Mouse (Mus musculus) liver, embryonic 14.5 days (tissue): ENCODE results near the gene Asb10. TPM values are rescaled to one million over a fixed set of nuclear protein-coding genes. Genes with fewer than 3 reads are reported as not detected.

ENCODE experiments used
- ATAC-seq: fragments of 200-750 bp; cut with Nextera tagmentation; 2 replicates; pipeline ENCODE4 v1.8.0; 2017; ENCODE audit warnings: moderate number of reproducible peaks, mild to moderate bottlenecking, moderate library complexity; ENCODE audit not compliant: insufficient read depth
- DNase-seq, 3 experiments: peaks; one replicate each; pipeline ENCODE4 v3.0.0-alpha.2; 2012 to 2013; ENCODE audit warnings: low read depth in 3 of 3, low spot score in 3 of 3
- H3K27ac ChIP-seq: fragments of 300-500 bp; sonication (generic); 2 replicates; pipeline ENCODE4 v1.5.1; 2014; ENCODE audit warnings: moderate library complexity, mild to moderate bottlenecking, control low read depth, inconsistent platforms
- H3K27me3 ChIP-seq: fragments of 300-500 bp; sonication (generic); 2 replicates; pipeline ENCODE4 v1.6.1; 2014; ENCODE audit warnings: mild to moderate bottlenecking, low read length, moderate library complexity; ENCODE audit not compliant: control insufficient read depth, insufficient read depth
- H3K36me3 ChIP-seq: fragments of 300-500 bp; sonication (generic); replicated peaks from 2 replicates; pipeline ENCODE4 v1.6.1; 2014; ENCODE audit warnings: low read depth; ENCODE audit not compliant: control insufficient read depth, insufficient read depth
- H3K4me1 ChIP-seq, 2 experiments: fragments of 200-500 bp in 1 of 2; fragments of 300-500 bp in 1 of 2; sonication (generic) in 1 of 2; replicated peaks; 2 replicates each; pipeline ENCODE4 v1.6.1; 2012 to 2014; ENCODE audit warnings: antibody characterized with exemption in 1 of 2, inconsistent platforms in 1 of 2, low read length in 1 of 2; ENCODE audit not compliant: control insufficient read depth in 2 of 2, insufficient read depth in 2 of 2
- H3K4me2 ChIP-seq: fragments of 300-500 bp; sonication (generic); 2 replicates; pipeline ENCODE4 v1.6.1; 2014; ENCODE audit warnings: low read depth, mild to moderate bottlenecking, control low read depth, moderate library complexity
- H3K4me3 ChIP-seq, 2 experiments: fragments of 200-500 bp in 1 of 2; fragments of 300-500 bp in 1 of 2; sonication (generic) in 1 of 2; 2 replicates each; pipeline ENCODE4 v1.5.1; 2012 to 2014; ENCODE audit warnings: low read depth in 2 of 2, low read length in 2 of 2, mild to moderate bottlenecking in 2 of 2, control low read depth in 1 of 2, inconsistent platforms in 1 of 2, moderate library complexity in 1 of 2; ENCODE audit not compliant: insufficient read depth in 1 of 2
- H3K9ac ChIP-seq: fragments of 300-500 bp; sonication (generic); replicated peaks from 2 replicates; pipeline ENCODE4 v1.6.1; 2014; ENCODE audit warnings: mild to moderate bottlenecking, control low read depth, moderate library complexity
- H3K9me3 ChIP-seq: fragments of 300-500 bp; sonication (generic); 2 replicates; pipeline ENCODE4 v1.6.1; 2016; ENCODE audit warnings: low read length, mixed read lengths; ENCODE audit not compliant: control insufficient read depth
- CTCF ChIP-seq: IDR thresholded peaks from 2 replicates; pipeline ENCODE4 v1.5.1; 2016; ENCODE audit warnings: antibody characterized with exemption, low read depth, control low read depth
- EP300 ChIP-seq: IDR thresholded peaks from 2 replicates; pipeline ENCODE4 v1.6.1; 2016; ENCODE audit warnings: antibody characterized with exemption, low read depth
- WGBS: fragments of 180-500 bp; shearing (Covaris S2); extraction: QIAGEN DNeasy Blood & Tissue Kit; methylation state at CpG from one replicate; pipeline ENCODE4 v1.1.7; 2014; ENCODE audit not compliant: insufficient replicate concordance; 5-methylcytosine and 5-hydroxymethylcytosine counted together
- polyA plus RNA-seq, 2 experiments: library from polyadenylated mRNA; depleted of rRNA in 1 of 2; stranded (reverse) in 1 of 2; unstranded in 1 of 2; fragments of >200 nt; fragmentation: Nextera tagmentation in 1 of 2; extraction: Ambion mirVana in 1 of 2; gene quantifications; 2 replicates each; pipeline versions ENCODE4 v1.2.1 to v1.2.3; 2012 to 2014

The Asb10 gene
- polyA plus RNA-seq, 2 experiments: 0.08 TPM; not detected in 1

- no peak overlapping the region for H3K4me3 ChIP-seq
- TF ChIP-seq EP300: no peak
- TF ChIP-seq CTCF: no peak
- no peaks in the 10 kb centered on the region; the same call in 1 of the 2 replicates for H3K27me3 ChIP-seq
- H3K36me3 ChIP-seq: no peaks in the 10 kb centered on the region
- H3K4me2 ChIP-seq: no peak overlapping the region
- no peaks in the 10 kb centered on the region for H3K4me1 ChIP-seq
- ATAC-seq (no peak), DNase-seq (no peak)
- WGBS: 26% methylated on average over 26 of the region's 26 CpGs
- no peak overlapping the region for H3K27ac ChIP-seq
- no peak overlapping the region for H3K9ac ChIP-seq
- no peaks in the 10 kb centered on the region for H3K9me3 ChIP-seq
Observed at GRCm38 (mm10) chr5:24550598-24551316, 10.0 kb upstream of the Asb10 start.

GRCm38 (mm10) chr5:24542643-24543042 lies 1.9 kb upstream of the Asb10 start:
- no peaks in the 10 kb centered on the region for H3K36me3 ChIP-seq
- ATAC-seq: no peak
- WGBS: 55% methylated on average over 7 of the region's 7 CpGs
- no peak overlapping the region for H3K4me2 ChIP-seq
- no peak for DNase-seq
- no peak overlapping the region for H3K27ac ChIP-seq
- H3K9me3 ChIP-seq: no peaks in the 10 kb centered on the region
- no peaks in the 10 kb centered on the region for H3K27me3 ChIP-seq
- H3K4me1 ChIP-seq: no peaks in the 10 kb centered on the region; a peak in 1 of 4 replicates
- H3K9ac ChIP-seq: no peak overlapping the region
- TF ChIP-seq CTCF: no peak
- TF ChIP-seq EP300: no peak
- H3K4me3 ChIP-seq: no peak overlapping the region

- TF ChIP-seq CTCF (no peak), EP300 (no peak)
- WGBS: 14% methylated on average over 6 of the region's 6 CpGs
- Histone ChIP-seq H3K36me3 (no peaks in the 10 kb centered on the region), H3K4me1 (no peaks in the 10 kb centered on the region; a peak in 1 of 4 replicates), H3K27me3 (no peaks in the 10 kb centered on the region), H3K27ac (no peak overlapping the region), H3K9me3 (no peaks in the 10 kb centered on the region), H3K4me2 (no peak overlapping the region), H3K9ac (no peak overlapping the region), H3K4me3 (no peak overlapping the region)
- no peak for DNase-seq
- no peak for ATAC-seq
Observed at GRCm38 (mm10) chr5:24541144-24541569, 379 bp upstream of the Asb10 start.

GRCm38 (mm10) chr5:24539571-24540296 lies 1.0 kb downstream of the Asb10 start:
- Histone ChIP-seq H3K9me3 (no peaks in the 10 kb centered on the region), H3K27ac (no peak overlapping the region), H3K27me3 (no peaks in the 10 kb centered on the region), H3K4me1 (no peaks in the 10 kb centered on the region; a peak in 1 of 4 replicates), H3K9ac (no peak overlapping the region), H3K4me3 (no peak overlapping the region), H3K36me3 (no peaks in the 10 kb centered on the region), H3K4me2 (no peak overlapping the region)
- 72% methylated on average over 22 of the region's 22 CpGs for WGBS
- TF ChIP-seq CTCF: no peak
- no peak for TF ChIP-seq EP300
- ATAC-seq: no peak
- no peak for DNase-seq

GRCm38 (mm10) chr5:24537618-24538017 lies 3.2 kb downstream of the Asb10 start:
- ATAC-seq (no peak), DNase-seq (no peak)
- no peak overlapping the region for H3K9ac ChIP-seq
- H3K4me2 ChIP-seq: no peak overlapping the region
- H3K36me3 ChIP-seq: no peaks in the 10 kb centered on the region
- H3K9me3 ChIP-seq: no peaks in the 10 kb centered on the region
- TF ChIP-seq EP300 (no peak), CTCF (no peak)
- no peak overlapping the region for H3K27ac ChIP-seq
- no peaks in the 10 kb centered on the region; the same call in 1 of the 2 replicates for H3K27me3 ChIP-seq
- no peaks in the 10 kb centered on the region; a peak in 1 of 4 replicates for H3K4me1 ChIP-seq
- 63% methylated on average over 16 of the region's 16 CpGs for WGBS
- no peak overlapping the region for H3K4me3 ChIP-seq
